Mouse (Mus musculus): ENCODE data around the gene Aida.
"Not testable (repeated sequence)": the region's sequence is repeated elsewhere in the genome, so short reads cannot be mapped to it uniquely, and the experiment has no call there.

Aida gene

GRCm38 (mm10) chr1:183296465-183296864, at the start of gene Aida:
Gene Aida, plus strand, starts transcription at chr1:183296590.
- peak; percentile 34 for DNase-seq (ENCODE audit: low spot score)

GRCm38 (mm10) chr1:183248144-183248543, 48.2 kb upstream of the Aida start:
- DNase-seq (ENCODE audit: low spot score) = no peak

- DNase-seq (ENCODE audit: low spot score) = no peak
These were observed 45.8 kb upstream of the Aida start for GRCm38 (mm10) chr1:183250612-183251011.

- no peak for DNase-seq (ENCODE audit: low spot score)
These were observed 44.6 kb upstream of the Aida start for GRCm38 (mm10) chr1:183251818-183252217.

GRCm38 (mm10) chr1:183252574-183252973, 43.8 kb upstream of the Aida start:
- DNase-seq (ENCODE audit: low spot score) = no peak

- no peak for DNase-seq (ENCODE audit: low spot score)
These were observed 32.0 kb upstream of the Aida start for GRCm38 (mm10) chr1:183264145-183265008.

- no peak for DNase-seq (ENCODE audit: low spot score)
These were observed 30.4 kb upstream of the Aida start for GRCm38 (mm10) chr1:183265921-183266467.

GRCm38 (mm10) chr1:183267666-183268065, 28.7 kb upstream of the Aida start:
- no peak for DNase-seq (ENCODE audit: low spot score)

- DNase-seq (ENCODE audit: low spot score) = no peak
These were observed 23.2 kb upstream of the Aida start for GRCm38 (mm10) chr1:183272867-183273818.

GRCm38 (mm10) chr1:183274385-183274784, 22.0 kb upstream of the Aida start:
- no peak for DNase-seq (ENCODE audit: low spot score)

- no peak for DNase-seq (ENCODE audit: low spot score)
These were observed 20.6 kb upstream of the Aida start for GRCm38 (mm10) chr1:183275763-183276162.

- no peak for DNase-seq (ENCODE audit: low spot score)
These were observed 8.0 kb upstream of the Aida start for GRCm38 (mm10) chr1:183288351-183288750.

GRCm38 (mm10) chr1:183289576-183289975, 6.8 kb upstream of the Aida start:
- DNase-seq (ENCODE audit: low spot score) = no peak

GRCm38 (mm10) chr1:183296877-183297383, 540 bp downstream of the Aida start, which contains the start of gene Brox:
Gene Brox, minus strand, starts transcription at chr1:183297269.
- DNase-seq (ENCODE audit: low spot score) = peak; percentile 97

GRCm38 (mm10) chr1:183297473-183297885, 1.1 kb downstream of the Aida start:
- DNase-seq (ENCODE audit: low spot score) = peak; percentile 21

GRCm38 (mm10) chr1:183297886-183298489, 1.6 kb downstream of the Aida start:
- peak; percentile 23 for DNase-seq (ENCODE audit: low spot score)

- peak; percentile 100 for DNase-seq (ENCODE audit: low spot score)
These were observed 2.8 kb downstream of the Aida start for GRCm38 (mm10) chr1:183299161-183299560.

- DNase-seq (ENCODE audit: low spot score) = no peak
These were observed 11.2 kb downstream of the Aida start for GRCm38 (mm10) chr1:183307555-183307954.

GRCm38 (mm10) chr1:183308476-183308875, 12.1 kb downstream of the Aida start:
- DNase-seq (ENCODE audit: low spot score) = no peak

GRCm38 (mm10) chr1:183309601-183310000, 13.2 kb downstream of the Aida start:
- not testable (repeated sequence) for DNase-seq (ENCODE audit: low spot score)

GRCm38 (mm10) chr1:183312076-183312475, 15.7 kb downstream of the Aida start:
- DNase-seq (ENCODE audit: low spot score) = no peak

- no peak for DNase-seq (ENCODE audit: low spot score)
These were observed 19.4 kb downstream of the Aida start for GRCm38 (mm10) chr1:183315783-183316182.

Data from urinary bladder, postnatal 25 days (tissue).